Comparison of ENCODE assay signal across 22 mouse cellular contexts in genomic region chr19:58131896-58132295, GRCm38 (mm10).
"Had no signal": no experiment of that assay in that cellular context is flagged by ENCODE, and none has a peak within 500 bp of the region (broad histone marks: within the 10 kb centered on the region; RNA-seq: fewer than 3 reads in every experiment).

No protein-coding gene starts in this region.

- H3K27ac ChIP-seq: kidney, postnatal 0 days; layer of hippocampus, adult 2 months; limb, embryonic 12.5 days; limb, embryonic 15.5 days; liver, embryonic 14.5 days; lung, embryonic 15.5 days; midbrain, embryonic 13.5 days; neural tube, embryonic 12.5 days; neural tube, embryonic 15.5 days; stomach, postnatal 0 days had no signal

- H3K4me1 ChIP-seq: lung, embryonic 15.5 days; midbrain, embryonic 13.5 days; neural tube, embryonic 12.5 days; neural tube, embryonic 15.5 days had no signal

- H3K4me3 ChIP-seq: layer of hippocampus, adult 2 months; limb, embryonic 12.5 days; limb, embryonic 15.5 days; lung, embryonic 15.5 days; midbrain, embryonic 13.5 days; neural tube, embryonic 12.5 days; neural tube, embryonic 15.5 days had no signal

- ATAC-seq: intestine, postnatal 0 days; liver, postnatal 0 days; midbrain, embryonic 13.5 days; midbrain, embryonic 16.5 days had no signal

- DNase-seq: kidney, adult 2 months; kidney, postnatal 25 days; left cerebral cortex, postnatal 4 days; liver, postnatal 0 days; right cerebral cortex, adult 18-20 months; right cerebral cortex, postnatal 14 days; right cerebral cortex, postnatal 4 days; thymus, adult 2 months; thymus, postnatal 14 days; thymus, postnatal 4 days had no signal
